Mouse (Mus musculus) liver, embryonic 13.5 days (tissue): ENCODE measurements around the gene Cemip. TPM values are rescaled to one million over a fixed set of nuclear protein-coding genes. Genes with fewer than 3 reads are reported as not detected.

ENCODE experiments used
- ATAC-seq: fragments of 200-750 bp; cut with Nextera tagmentation; 2 replicates; pipeline ENCODE4 v1.8.0; 2017; ENCODE audit warnings: low read depth, mild to moderate bottlenecking, moderate number of reproducible peaks, moderate library complexity
- DNase-seq: peaks from one replicate; pipeline ENCODE4 v3.0.0; 2022
- H3K27ac ChIP-seq: fragments of 300-500 bp; sonication (generic); 2 replicates; pipeline ENCODE4 v1.5.1; 2015; ENCODE audit warnings: moderate library complexity, mild to moderate bottlenecking, inconsistent platforms
- H3K27me3 ChIP-seq: fragments of 300-500 bp; sonication (generic); 2 replicates; pipeline ENCODE4 v1.6.1; 2015; ENCODE audit warnings: mild to moderate bottlenecking, inconsistent platforms
- H3K36me3 ChIP-seq: fragments of 300-500 bp; sonication (generic); 2 replicates; pipeline ENCODE4 v1.6.1; 2015; ENCODE audit warnings: mild to moderate bottlenecking, inconsistent platforms
- H3K4me1 ChIP-seq: fragments of 300-500 bp; sonication (generic); replicated peaks from 2 replicates; pipeline ENCODE4 v1.6.1; 2015; ENCODE audit warnings: inconsistent platforms
- H3K4me2 ChIP-seq: fragments of 300-500 bp; sonication (generic); 2 replicates; pipeline ENCODE4 v1.6.1; 2015; ENCODE audit warnings: inconsistent platforms, mild to moderate bottlenecking, moderate library complexity
- H3K4me3 ChIP-seq: fragments of 300-500 bp; sonication (generic); replicated peaks from 2 replicates; pipeline ENCODE4 v1.5.1; 2015; ENCODE audit warnings: mild to moderate bottlenecking, inconsistent platforms
- H3K9ac ChIP-seq: fragments of 300-500 bp; sonication (generic); 2 replicates; pipeline ENCODE4 v1.6.1; 2015; ENCODE audit warnings: mild to moderate bottlenecking, inconsistent platforms
- H3K9me3 ChIP-seq: fragments of 300-500 bp; sonication (generic); replicated peaks from 2 replicates; pipeline ENCODE4 v1.6.1; 2016; ENCODE audit warnings: inconsistent platforms
- WGBS: fragments of 180-500 bp; shearing (Covaris S2); methylation state at CpG from one replicate; pipeline ENCODE4 v1.1.7; 2015; ENCODE audit not compliant: insufficient replicate concordance; 5-methylcytosine and 5-hydroxymethylcytosine counted together
- polyA plus RNA-seq: library from polyadenylated mRNA; unstranded; fragments of >200 nt; fragmentation: Nextera tagmentation; extraction: Ambion mirVana; gene quantifications from 2 replicates; pipeline ENCODE4 v1.2.1, GENCODE M21; 2015

Cemip gene
- polyA plus RNA-seq, 1 experiment from 2014 or later, result 0.02 TPM

DNA sequence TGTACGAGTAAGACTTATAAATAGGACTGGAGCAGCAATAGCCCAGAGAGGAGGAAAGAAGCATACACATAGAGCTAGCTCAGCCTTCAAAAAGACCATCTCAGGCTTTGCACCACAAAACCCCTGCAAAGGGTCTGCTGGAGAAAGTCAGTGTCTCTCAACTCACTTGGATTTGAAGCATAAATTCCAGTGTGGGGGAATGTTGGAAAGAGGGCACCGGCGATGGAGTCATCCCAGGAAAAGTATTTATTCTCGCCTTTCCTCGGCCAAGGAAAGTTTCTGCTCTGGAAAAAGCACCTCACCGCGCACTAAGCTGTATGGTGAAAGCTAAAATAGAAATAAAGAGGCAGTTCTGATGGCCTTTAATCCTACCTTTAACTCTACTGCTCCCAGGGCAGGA lies 32.4 kb downstream of the Cemip start:
- Histone ChIP-seq H3K9me3 (no peaks in the 10 kb centered on the region), H3K27me3 (no peaks in the 10 kb centered on the region), H3K27ac (no peak overlapping the region), H3K4me3 (no peak overlapping the region), H3K9ac (no peak overlapping the region), H3K36me3 (no peaks in the 10 kb centered on the region), H3K4me1 (no peaks in the 10 kb centered on the region), H3K4me2 (no peak overlapping the region)
- ATAC-seq (no peak), DNase-seq (no peak)
- WGBS, result 69% methylated on average over 7 of the region's 7 CpGs

DNA sequence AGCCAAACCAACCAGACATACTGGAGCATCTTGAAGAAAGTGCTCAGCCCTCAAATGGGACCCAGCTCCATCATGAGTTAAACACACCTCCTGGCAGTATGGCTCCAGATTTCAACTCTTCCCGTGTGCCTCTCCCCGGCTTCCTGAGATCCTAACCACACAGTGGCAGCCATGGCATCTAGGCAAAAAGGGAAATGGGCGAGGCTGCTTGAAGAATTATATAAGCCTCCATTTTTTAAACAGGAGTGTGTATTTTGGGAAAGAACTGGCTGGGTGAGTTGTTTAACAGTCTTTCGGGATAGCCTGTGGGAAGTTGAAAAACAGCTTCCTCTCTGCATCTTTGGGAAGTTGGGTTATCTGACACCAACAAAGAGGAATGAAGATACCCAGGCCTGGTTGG lies 34.9 kb downstream of the Cemip start:
- WGBS, result 48% methylated on average over 4 of the region's 4 CpGs
- DNase-seq, result no peak
- H3K27ac ChIP-seq, result no peak overlapping the region
- no peak overlapping the region for H3K4me2 ChIP-seq
- no peaks in the 10 kb centered on the region for H3K36me3 ChIP-seq
- H3K27me3 ChIP-seq, result no peaks in the 10 kb centered on the region
- H3K4me3 ChIP-seq, result no peak overlapping the region
- H3K9ac ChIP-seq, result no peak overlapping the region
- H3K4me1 ChIP-seq, result no peaks in the 10 kb centered on the region
- no peaks in the 10 kb centered on the region for H3K9me3 ChIP-seq
- no peak for ATAC-seq

DNA sequence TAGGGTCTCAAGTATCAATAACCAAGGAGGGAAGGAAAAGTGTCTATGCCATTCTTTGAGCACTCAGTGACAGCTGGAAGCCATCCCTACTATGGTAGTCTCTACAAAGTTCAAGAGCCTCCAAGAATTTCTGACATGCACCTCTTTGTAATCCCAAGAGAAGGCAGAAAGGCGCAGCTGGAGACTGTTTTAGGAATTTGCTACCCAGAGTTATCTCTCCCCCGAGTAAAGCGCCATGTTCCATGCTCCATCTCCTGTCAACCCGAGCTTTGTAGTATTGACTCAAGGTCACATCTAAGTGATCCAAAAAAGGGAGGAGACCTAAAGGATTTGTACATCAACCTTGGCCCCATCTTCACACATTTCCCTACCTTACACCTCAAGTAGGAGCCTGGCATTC lies 40.8 kb downstream of the Cemip start:
- DNase-seq, result no peak
- Histone ChIP-seq H3K4me3 (no peak overlapping the region), H3K36me3 (no peaks in the 10 kb centered on the region), H3K4me2 (no peak overlapping the region), H3K27me3 (no peaks in the 10 kb centered on the region), H3K9me3 (no peaks in the 10 kb centered on the region), H3K27ac (no peak overlapping the region), H3K9ac (no peak overlapping the region), H3K4me1 (no peaks in the 10 kb centered on the region)
- no peak for ATAC-seq
- 52% methylated on average over 4 of the region's 4 CpGs for WGBS

DNA sequence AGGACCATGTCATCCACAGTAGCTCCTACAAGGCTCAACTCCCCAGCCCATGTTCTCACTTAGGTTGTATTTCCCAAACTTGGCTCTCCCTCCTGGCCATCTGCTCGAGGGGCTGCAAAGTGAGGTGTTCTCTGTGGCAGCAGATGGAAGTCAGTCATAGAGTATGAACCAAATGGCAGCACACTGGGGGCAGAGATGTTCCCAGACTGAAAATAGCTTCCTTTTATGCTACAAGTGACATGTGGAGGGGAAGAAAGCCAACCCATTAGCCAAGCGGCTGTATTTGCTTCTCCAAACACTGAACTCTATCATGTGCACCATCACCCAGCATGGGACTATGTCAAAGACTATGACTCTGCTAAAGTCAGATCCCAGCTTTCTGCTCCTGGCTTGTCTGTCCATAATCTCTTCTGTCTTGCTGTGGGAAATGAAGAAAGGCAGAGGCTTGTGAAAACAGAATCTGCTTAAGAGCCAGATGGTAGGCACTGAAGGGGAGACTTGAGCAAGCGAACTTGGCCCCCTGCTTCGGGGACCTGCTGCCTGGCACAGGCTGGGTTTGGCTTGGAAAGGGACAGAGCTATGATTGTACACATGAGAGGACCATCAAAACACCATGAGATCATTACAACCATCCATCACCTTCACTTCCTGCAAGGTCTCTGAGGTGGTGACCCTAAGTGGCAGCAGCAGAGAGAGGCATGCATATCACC lies 41.6 kb downstream of the Cemip start:
- no peaks in the 10 kb centered on the region for H3K9me3 ChIP-seq
- no peaks in the 10 kb centered on the region for H3K36me3 ChIP-seq
- ATAC-seq, result no peak
- no peak overlapping the region for H3K4me2 ChIP-seq
- 53% methylated on average over 4 of the region's 4 CpGs for WGBS
- H3K4me3 ChIP-seq, result no peak overlapping the region
- H3K4me1 ChIP-seq, result no peaks in the 10 kb centered on the region
- H3K27me3 ChIP-seq, result no peaks in the 10 kb centered on the region
- H3K27ac ChIP-seq, result no peak overlapping the region
- no peak for DNase-seq
- H3K9ac ChIP-seq, result no peak overlapping the region

DNA sequence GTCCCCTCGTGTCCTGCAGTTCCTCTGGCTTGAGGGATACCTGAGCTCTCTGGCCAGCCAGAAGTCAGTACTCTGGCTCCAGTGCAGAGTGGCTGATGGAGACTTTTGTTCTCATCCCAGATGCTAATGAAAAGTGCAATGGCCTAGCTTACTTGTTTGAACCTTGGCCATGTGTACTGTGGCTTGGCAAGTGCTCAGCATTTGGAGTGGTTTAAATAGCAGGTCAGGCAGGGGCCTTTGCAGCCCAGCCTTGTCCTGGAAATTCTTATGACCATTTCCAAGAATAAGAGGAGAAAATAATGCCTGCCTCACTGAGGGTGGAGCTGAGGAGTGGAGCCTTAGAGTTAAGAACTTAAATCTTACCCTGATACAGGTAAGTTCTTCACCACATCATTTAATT lies 43.6 kb downstream of the Cemip start:
- Histone ChIP-seq H3K9ac (no peak overlapping the region), H3K36me3 (no peaks in the 10 kb centered on the region), H3K27me3 (no peaks in the 10 kb centered on the region), H3K9me3 (no peaks in the 10 kb centered on the region), H3K4me3 (no peak overlapping the region), H3K4me2 (no peak overlapping the region), H3K4me1 (no peaks in the 10 kb centered on the region), H3K27ac (no peak overlapping the region)
- ATAC-seq, result no peak
- no peak for DNase-seq
- 20% methylated on average over 1 of the region's 1 CpGs for WGBS

DNA sequence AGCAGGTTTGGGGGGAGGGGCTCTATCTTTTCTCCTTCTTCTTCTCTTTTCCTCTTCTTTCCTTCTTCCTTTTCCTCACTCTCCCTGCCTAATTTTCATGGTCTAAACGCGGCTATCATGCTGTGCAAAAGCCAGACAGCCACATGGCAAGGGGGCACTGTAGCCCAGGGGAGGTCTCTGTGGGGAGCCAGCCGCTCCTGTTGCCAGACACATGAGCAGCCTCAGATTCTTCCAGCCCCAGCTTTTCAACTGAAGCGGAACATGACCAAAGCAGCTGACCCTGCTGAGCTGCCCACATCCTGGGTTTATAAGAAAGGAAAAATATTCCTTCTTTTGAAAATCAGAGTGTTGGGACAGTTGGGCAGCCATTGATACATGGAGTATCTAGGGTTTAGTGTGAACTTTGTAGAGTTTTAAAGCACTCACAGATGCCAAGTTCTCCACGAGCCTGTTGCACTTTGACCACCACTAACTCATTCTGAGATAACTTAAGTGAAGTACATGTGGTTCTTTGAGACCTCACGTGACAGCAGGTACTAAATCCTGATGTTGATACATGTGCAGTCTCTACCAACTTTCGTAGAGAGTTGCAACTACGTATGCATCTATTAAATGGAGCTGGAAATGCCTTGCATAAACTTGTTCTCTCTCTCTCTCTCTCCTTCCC lies 46.3 kb downstream of the Cemip start:
- H3K27ac ChIP-seq, result no peak overlapping the region
- WGBS, result 55% methylated on average over 8 of the region's 8 CpGs
- ATAC-seq (no peak), DNase-seq (no peak)
- H3K4me2 ChIP-seq, result no peak overlapping the region
- no peaks in the 10 kb centered on the region for H3K27me3 ChIP-seq
- no peaks in the 10 kb centered on the region for H3K9me3 ChIP-seq
- no peaks in the 10 kb centered on the region for H3K4me1 ChIP-seq
- no peak overlapping the region for H3K9ac ChIP-seq
- H3K36me3 ChIP-seq, result no peaks in the 10 kb centered on the region
- no peak overlapping the region for H3K4me3 ChIP-seq

DNA sequence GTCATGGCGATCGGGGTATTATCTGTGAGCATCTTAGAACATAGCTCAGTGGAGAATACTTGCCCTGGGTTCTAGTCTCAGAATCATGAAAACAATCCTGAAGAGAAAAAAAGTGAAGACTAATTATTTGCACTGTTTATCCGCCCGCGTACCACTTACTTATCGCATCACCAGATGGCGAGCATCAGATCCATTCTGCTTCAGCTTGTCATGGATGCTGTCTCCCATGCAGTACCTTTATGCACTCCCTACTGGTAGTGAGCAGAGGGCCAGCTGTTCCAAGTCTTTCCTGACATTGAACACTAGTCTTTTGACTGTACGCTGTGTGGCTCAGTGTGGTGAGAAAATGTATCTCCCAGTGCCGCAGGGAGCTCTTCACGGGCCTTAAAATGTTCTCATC lies 47.7 kb downstream of the Cemip start:
- WGBS, result 84% methylated on average over 10 of the region's 10 CpGs
- H3K27ac ChIP-seq, result no peak overlapping the region
- no peaks in the 10 kb centered on the region for H3K27me3 ChIP-seq
- no peaks in the 10 kb centered on the region for H3K36me3 ChIP-seq
- H3K4me1 ChIP-seq, result no peaks in the 10 kb centered on the region
- DNase-seq (no peak), ATAC-seq (no peak)
- H3K4me3 ChIP-seq, result no peak overlapping the region
- H3K9me3 ChIP-seq, result no peaks in the 10 kb centered on the region
- H3K4me2 ChIP-seq, result no peak overlapping the region
- H3K9ac ChIP-seq, result no peak overlapping the region

DNA sequence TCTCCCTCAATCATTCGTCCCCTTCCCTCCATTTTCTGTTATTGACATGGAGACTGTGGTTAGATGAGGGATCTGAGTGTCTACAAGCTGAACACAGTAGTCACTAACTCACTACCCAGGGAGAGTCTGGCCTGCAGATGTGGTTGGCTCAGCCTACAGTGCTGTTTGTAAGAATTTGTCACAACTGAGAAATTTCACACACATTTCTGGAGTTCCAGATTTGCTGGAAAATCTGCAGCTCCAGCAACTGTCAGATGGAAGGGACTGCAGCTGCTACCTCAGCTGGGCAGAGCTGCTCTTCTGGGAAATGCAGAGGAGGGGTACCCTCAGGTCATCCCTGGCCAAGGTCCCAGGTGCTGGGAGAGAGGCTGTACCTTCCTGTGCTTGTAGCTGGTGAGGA lies 53.5 kb downstream of the Cemip start:
- Histone ChIP-seq H3K36me3 (no peaks in the 10 kb centered on the region), H3K4me1 (no peaks in the 10 kb centered on the region), H3K4me2 (no peak overlapping the region), H3K27me3 (no peaks in the 10 kb centered on the region), H3K9ac (no peak overlapping the region), H3K27ac (no peak overlapping the region), H3K9me3 (no peaks in the 10 kb centered on the region), H3K4me3 (no peak overlapping the region)
- ATAC-seq (no peak), DNase-seq (no peak)
- WGBS, result 30% methylated on average over 1 of the region's 1 CpGs

DNA sequence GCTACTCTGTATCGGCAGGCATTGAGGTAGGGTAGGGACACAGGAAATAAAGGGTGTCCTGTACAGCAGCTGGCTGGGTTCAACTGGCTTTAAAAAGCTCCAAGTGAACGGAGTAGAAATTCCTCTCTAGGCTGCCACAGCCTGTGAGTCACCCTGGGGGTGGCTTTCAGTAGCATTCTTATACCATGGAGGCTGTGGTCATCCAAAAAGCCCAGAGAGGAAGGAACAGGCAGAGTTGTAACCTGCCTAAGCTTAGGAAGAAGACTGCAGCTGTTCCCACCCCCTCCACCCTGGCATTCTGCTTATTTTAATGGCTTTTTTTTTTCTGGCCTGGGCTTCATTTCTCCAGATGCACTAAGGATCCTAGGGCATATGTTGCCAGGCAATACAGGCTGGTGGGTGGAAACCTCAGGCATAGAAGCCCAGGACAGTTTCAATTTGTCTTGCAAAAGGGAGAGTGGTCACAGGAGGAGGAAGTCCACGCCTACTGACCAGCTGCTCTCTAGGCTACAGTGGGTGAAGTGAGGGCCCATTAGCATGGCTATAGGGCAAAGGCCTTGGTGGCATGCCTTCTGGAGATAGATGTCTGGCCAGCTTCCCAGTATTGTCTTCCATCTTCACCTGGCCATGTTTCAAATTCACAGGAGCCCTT lies 57.1 kb downstream of the Cemip start:
- Histone ChIP-seq H3K4me1 (no peaks in the 10 kb centered on the region), H3K9ac (no peak overlapping the region), H3K9me3 (no peaks in the 10 kb centered on the region), H3K4me3 (no peak overlapping the region), H3K4me2 (no peak overlapping the region), H3K27ac (no peak overlapping the region), H3K36me3 (no peaks in the 10 kb centered on the region), H3K27me3 (no peaks in the 10 kb centered on the region)
- no peak for ATAC-seq
- DNase-seq, result no peak
- 21% methylated on average over 3 of the region's 3 CpGs for WGBS

DNA sequence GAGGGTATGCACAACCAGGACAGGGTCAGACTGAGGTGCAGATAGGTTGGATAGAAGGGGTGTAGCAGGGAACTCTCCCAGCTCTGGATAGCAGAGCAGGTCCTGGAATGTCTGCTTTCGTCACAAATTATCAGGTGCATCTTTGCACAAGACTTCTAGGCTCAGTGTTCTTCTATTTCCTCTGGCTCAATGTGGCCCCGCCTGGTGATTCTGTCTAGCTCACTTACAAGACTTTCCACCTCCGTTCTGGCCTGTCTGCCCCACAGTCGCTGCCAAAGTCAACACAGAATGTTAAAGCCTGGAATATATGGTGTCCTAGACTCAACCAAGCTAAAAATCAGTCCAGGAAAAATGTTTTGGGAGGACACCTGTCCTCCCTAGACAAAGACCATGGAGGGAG lies 57.9 kb downstream of the Cemip start:
- no peaks in the 10 kb centered on the region for H3K4me1 ChIP-seq
- H3K27ac ChIP-seq, result no peak overlapping the region
- DNase-seq (no peak), ATAC-seq (no peak)
- no peak overlapping the region for H3K4me2 ChIP-seq
- 49% methylated on average over 4 of the region's 4 CpGs for WGBS
- H3K9me3 ChIP-seq, result no peaks in the 10 kb centered on the region
- no peak overlapping the region for H3K4me3 ChIP-seq
- no peaks in the 10 kb centered on the region for H3K27me3 ChIP-seq
- H3K36me3 ChIP-seq, result no peaks in the 10 kb centered on the region
- no peak overlapping the region for H3K9ac ChIP-seq

DNA sequence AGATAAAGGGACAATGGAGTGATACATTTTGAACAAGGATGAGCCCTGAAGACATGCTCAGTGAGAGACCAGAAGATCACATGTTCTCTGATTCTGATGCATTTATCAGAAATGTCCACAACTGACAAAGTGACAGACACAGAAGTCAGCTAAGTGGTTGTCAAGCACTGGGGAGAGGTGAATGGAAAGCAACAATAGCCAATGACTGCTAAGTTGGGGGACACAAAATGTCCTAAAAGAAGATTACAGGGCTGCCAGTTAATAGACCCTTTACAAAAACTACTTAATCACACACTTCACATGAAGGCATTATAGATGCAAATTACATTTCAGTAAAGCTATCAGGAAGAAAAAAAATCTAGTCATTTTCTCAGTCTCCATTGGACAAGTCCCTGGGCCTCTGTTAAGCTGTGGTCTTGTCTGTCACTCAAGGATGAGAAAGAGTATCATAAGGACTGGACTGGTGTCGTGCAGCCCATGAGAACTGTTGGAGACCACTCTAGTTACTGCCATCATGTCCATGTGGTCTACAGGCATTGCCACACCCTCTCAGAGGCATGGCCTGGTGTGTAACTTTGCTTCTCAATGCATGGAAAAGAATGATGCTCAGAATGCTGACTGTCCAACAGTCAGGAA lies 59.2 kb downstream of the Cemip start:
- H3K36me3 ChIP-seq, result no peaks in the 10 kb centered on the region
- H3K9ac ChIP-seq, result no peak overlapping the region

More for the DNA sequence above, 59.2 kb downstream of the Cemip start:
- H3K4me2 ChIP-seq, result no peak overlapping the region
- DNase-seq (no peak), ATAC-seq (no peak)
- no peak overlapping the region for H3K4me3 ChIP-seq
- H3K27ac ChIP-seq, result no peak overlapping the region
- no peaks in the 10 kb centered on the region for H3K27me3 ChIP-seq
- WGBS, result 64% methylated on average over 1 of the region's 1 CpGs
- no peaks in the 10 kb centered on the region for H3K4me1 ChIP-seq
- no peaks in the 10 kb centered on the region for H3K9me3 ChIP-seq
